Mouse (Mus musculus) adrenal gland, adult (tissue): ENCODE data around the gene Nr4a1.
A peak's percentile ranks its signal among the peaks of the same experiment; 100 is the strongest.

Source experiments
- DNase-seq, 2 experiments: peaks; one replicate each; pipeline ENCODE4 v3.0.0; 2022 to 2023; ENCODE audit warnings: low spot score in 1 of 2; ENCODE audit not compliant: inconsistent age in 2 of 2

Gene Nr4a1

DNA sequence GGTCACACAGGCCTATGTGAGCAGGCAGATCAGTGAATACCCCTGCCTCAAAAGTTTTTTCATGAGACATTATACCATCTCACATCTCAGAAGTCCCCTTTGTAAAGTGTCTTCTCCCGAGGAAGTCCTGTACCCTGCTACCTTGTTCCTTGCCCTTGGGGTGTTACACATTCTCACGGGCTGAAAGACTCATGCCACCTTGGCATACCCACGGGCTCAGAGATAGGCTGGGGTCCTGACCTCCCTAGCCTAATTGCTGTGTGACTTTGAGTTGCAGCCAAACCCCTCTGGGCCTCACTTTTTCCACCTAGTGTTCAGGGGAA lies 545 bp upstream of the Nr4a1 start:
- no peak for DNase-seq

DNA sequence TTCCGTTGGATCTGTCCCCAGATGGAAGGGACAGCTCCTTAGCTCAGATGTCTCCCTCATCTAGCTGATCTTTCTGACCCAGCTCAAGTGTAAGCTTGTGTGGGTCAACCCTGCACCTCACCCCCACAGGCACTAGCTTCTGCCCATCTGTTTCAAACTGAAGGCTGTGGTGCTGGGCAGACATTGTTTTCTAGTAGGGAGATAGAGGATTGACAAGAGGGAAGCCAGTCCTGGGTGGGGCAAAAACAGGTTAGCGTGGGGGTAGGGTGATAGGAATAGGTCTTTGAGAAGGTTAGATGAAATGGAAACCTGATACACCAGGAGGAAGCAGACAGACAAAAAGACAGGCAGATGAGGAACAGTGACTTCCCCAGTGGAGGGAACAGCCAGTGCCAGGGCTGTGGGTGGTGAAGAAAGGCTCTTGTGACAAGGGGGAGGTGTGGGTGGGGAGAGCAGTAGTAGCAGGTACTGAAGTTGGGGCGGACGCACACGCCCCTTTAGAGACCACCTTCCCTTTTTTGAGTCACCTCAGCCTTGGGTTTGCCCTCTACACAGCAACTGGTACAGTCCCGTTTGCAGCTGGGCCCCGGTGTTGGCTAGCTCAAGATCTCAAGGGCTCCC lies 1.9 kb downstream of the Nr4a1 start:
- DNase-seq, result peak; percentile 19 to 55

DNA sequence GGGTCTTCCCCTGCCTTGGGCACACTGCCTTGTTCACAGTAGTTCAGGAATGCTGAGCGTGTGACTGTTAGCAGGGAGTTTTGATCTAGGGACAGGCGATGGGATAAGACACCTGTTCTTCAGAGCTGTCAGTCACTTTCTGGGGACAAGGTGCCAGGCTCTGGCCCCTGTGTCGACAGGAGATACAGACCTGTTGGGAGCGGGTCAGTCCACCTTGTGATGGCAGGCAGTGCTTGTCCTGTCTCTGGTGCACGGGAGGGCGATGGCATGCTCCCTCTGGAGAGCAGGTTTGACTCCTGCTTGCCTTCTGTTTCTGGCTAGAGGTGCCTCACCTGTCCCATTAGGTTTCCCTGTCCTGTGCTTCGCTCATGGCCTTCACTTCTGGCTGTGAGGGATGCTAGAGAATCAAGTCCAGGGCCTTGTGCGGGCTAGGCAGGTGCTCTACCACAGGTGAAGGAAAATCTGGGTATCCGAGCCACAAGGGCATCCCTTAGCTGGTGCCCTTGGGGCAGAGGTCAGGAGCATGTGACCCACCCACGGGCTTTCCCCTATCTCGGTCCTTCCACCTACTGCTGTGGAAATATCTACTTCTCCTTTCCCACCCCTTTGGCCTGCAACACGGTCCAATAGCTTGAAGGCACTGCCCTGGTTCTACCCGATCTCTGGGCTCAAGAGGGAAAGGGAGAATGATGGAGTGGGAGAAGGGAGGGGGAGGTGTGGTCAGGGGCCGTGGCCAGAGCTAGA lies 2.6 kb downstream of the Nr4a1 start:
- DNase-seq, result peak; percentile 16 to 42

DNA sequence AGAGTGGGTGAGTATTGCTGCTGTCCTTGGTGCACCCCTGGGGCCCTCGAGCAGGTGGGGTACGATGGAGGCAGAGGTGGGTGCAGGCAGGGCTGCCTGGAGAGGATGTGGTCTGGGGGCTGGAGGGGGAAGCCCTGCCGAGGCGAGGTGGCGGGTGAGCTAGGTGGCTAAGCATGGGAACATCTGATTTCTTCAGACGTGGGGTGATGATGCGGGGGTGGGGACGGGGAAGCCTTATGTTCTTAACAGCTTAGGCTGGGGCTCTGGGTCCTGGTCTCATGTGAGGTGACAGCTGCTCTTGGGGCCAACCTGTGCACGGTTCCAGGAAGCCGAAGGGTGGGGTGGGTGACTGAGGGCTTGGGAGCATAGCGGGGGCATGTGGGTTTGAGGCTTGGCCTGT lies 4.4 kb downstream of the Nr4a1 start:
- no peak for DNase-seq

DNA sequence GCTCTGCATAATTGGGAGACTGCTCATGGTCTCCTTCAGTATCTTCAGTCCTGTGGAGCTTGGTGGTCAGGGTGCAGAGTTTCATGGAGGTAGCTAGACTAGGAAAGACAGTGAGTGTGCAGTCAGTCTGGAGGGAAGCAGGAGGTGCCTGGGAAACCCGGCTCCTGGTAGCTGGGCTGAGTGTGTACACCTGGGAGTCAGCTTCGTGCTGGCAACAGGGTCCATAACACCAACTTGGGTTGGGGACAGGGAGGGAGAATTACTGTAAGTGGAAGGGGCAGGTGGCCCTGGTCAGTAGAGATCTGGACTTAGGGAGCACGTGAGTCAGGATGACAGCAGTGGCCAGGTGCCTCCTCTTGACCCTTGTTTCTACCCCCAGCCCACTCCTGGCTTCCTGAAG lies 5.9 kb downstream of the Nr4a1 start:
- DNase-seq, result peak in 1 of 2 experiments; percentile 53

DNA sequence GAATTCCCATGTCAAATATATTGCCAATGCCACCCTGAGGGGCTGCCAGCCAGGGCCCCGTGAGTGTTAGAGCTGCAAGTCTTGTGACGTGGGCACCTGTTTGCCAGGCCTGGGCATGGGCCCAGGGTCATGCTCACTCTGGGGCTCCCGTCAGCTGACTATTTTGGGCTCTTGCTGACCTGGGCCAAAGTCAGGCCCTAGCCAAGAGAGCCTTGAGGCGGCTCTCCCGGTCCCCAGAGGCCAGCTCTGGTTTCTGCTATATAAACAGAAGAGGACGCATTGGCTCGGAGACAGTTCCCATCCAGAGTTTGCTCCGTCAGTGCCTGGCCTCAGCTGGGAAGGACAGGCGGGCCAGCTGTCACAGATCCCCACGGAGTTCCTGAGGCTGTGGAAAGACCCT lies 6.3 kb downstream of the Nr4a1 start:
- DNase-seq, result peak; percentile 61 to 83

DNA sequence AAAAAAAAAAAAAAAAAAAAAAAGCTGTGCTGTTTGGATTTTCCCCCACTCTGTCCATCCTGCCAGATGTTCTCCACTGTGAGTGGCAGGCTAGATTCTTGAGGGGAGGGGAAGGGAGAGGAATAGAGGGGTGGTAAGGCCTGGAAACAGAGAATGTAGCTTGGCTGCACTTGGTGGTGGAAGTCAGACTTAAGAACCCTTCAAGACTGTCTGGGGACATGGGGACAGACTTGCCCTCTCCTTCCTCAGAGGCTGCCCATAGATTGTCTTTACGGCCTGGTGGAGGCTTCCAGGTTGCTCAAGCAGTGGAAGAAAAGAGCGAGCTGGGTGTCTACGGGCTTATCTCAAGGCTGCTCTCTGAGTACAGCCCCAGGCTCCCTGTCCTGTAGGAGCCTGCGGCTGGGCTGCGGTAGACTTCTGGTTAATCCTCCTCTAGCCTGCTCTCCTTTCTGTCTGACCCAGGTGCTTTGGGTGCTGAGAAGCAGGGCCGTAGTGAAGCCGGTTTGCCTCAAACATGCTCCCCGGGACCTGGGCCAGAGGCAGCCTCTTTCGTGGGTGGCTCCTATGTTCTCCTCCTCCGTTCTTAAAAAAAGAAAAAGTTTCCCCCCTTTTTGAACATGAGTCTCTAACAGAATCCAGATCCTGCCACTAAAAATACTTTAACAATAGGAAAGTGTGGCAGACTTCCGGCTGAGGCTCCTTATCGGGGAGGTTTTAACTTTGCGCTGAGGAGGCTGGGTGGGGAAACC lies 7.0 kb downstream of the Nr4a1 start:
- peak; percentile 18 to 57 for DNase-seq

DNA sequence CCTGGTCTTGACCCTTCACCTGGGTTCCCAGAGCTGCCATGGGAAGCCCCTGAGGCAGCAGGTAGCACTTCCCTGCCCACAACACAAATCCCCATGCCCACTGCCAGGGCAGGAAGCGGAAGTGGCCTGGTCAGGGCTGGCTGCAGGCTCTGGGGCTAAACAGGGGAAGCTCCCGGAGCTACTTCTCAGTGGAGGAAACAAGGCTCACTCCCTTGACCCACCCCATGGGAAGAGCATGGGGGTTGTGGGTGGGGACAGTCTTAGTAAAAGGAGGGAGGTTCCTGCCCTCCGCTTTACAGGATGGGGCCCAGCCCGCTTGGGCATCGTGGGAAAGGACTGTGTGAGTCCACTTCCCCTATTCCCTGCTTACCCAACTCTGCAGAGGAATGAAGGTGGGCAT lies 8.4 kb downstream of the Nr4a1 start:
- DNase-seq, result peak in 1 of 2 experiments; percentile 52

DNA sequence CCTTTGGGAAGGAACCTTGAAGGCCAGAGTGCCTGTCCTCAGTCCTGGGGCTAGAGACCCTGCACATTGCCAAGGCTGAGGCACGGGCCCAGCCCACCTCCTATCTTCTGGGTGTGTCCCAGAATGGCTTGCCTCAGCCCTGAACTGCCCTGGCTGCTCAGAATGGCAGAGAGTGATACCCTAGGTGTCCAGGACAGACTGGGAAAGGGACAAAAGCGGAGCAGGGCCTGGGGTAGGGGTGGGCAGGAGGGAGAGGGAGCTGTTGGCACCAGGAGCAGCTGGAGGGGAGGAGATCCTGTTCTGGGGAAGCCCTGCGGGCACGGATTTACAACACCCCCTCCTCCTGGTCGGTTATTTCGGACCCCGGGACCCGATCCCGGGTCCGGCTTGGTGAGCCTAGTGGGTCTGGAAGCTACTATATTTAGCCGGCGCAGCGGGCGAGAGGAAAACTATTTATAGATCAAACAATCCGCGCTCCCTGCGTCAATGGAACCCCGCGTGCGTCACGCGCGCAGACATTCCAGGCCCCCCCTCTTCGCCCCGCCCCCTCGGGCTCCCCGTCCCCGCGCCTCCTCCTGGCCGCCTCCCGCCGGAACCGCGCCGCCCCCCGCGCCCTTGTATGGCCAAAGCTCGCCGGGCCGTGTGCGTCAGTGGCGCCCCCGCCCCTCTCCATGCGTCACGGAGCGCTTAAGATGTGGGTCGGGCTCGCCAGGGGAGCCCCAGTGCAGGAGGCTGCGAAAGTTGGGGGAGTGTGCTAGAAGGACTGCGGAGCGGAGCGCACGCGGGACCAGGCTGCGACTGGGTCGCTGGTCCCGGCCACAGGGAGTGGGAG lies 12.3 kb downstream of the Nr4a1 start:
- peak; percentile 98 to 99 for DNase-seq

DNA sequence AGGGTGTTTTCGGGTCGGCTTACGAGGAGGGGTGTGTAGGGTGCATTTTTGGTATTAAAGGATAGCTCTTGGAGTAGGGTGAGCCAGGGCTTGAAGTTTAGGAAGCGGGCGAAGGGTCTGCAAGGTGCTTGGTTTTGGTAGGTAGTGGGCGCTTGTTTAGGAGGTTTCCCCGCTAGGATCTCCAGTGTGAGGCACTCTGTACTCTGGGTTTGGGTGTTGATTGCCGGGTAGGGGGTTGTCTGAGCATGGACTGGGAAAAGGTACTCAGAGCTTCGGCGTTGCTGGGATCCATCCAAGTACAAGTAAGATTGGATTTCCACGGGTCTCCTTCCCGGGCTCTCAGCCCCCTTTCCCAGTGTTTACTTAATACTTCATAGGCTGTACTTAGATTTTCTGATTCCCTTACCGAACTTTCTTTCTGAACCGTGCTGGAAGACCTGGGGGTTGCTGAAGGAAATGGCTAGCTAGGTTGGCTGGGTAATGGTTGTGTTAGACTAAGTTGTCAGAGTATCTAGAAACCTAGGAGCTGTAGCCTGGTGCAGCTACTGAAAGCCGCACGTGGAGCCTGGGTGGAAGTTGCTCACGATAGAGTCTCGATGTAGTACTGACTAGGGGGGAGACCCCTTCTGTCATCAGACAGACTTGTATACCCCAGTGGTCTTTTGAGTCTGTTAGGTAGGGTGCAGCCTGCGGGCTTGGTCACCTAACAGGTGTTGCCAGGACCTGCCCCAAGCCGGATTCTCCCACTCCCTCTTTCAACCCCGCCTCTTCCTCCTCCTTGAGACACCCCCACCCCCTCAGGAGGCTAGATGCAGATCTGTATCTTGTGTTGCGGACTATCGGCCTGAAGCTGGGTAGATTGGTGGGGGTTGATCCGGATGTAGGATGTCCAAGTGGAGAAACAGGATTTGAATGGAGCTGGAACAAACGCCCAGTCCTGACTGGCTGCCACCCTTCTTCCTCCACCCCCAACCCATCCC lies 13.3 kb downstream of the Nr4a1 start:
- peak; percentile 61 to 83 for DNase-seq

DNA sequence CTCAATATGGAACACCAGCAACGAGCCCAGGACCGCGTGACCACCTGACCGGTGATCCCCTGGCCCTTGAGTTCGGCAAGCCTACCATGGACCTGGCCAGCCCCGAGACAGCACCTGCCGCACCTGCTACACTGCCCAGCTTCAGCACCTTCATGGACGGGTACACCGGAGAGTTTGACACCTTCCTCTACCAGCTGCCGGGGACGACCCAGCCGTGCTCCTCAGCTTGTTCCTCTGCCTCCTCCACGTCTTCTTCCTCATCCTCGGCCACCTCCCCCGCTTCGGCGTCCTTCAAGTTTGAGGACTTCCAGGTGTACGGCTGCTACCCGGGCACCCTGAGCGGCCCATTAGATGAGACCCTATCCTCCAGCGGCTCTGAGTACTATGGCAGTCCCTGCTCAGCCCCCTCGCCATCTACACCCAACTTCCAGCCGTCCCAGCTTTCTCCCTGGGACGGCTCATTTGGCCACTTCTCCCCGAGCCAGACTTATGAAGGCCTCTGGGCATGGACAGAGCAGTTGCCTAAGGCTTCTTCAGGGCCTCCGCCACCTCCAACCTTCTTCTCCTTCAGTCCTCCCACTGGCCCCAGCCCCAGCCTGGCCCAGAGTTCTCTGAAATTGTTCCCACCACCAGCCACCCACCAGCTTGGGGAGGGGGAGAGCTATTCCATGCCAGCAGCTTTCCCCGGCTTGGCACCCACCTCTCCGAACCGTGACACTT lies 16.2 kb downstream of the Nr4a1 start:
- DNase-seq, result peak; percentile 50 to 68

GRCm38 (mm10) chr15:101271107-101271506 lies 17.0 kb downstream of the Nr4a1 start:
- DNase-seq, result peak; percentile 53 to 57

DNA sequence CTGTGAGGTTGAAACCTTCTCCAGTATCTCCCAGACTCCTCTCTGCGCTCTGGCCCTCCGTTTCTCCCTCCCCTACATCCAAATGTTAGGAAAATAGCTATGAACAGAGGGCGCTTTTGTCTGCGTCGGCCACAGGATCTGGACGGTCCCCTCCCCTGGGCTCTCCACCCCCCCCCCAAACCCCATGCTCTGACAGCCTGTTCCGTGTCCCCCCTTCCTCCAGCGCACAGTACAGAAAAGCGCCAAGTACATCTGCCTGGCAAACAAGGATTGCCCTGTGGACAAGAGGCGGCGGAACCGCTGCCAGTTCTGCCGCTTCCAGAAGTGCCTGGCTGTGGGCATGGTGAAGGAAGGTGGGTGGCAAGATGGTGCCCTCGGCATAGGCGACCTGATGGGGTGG lies 17.4 kb downstream of the Nr4a1 start:
- DNase-seq, result peak in 1 of 2 experiments; percentile 27

GRCm38 (mm10) chr15:101274380-101274779 lies 20.3 kb downstream of the Nr4a1 start:
- peak in 1 of 2 experiments; percentile 61 for DNase-seq

DNA sequence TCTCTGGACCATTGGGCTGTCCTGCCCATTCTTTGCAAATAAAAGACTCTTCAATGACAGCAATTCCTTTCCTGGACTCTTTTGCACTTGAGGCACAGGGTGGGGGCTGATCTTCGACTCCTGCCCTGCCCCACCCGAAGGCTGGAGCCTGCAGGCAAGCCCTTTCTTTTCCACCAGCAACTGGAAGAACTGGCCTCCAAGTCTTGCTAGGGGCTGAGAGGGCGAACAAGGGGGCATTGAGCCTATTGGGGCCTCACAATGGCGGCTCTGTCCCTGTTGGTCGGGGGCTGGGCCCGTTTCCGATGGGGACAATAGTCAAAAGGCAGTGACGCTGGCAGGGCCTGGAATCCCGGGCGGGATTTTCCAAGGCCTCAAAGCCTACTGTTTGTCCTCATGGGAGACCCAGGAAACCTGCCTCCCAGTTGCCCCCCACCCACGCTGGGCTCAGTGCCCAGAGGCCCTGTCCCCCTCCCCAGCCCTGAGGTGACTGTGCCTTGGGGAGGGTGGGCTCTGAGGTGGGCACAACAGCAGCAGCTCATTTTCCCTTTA lies 23.4 kb downstream of the Nr4a1 start:
- peak; percentile 42 to 69 for DNase-seq

DNA sequence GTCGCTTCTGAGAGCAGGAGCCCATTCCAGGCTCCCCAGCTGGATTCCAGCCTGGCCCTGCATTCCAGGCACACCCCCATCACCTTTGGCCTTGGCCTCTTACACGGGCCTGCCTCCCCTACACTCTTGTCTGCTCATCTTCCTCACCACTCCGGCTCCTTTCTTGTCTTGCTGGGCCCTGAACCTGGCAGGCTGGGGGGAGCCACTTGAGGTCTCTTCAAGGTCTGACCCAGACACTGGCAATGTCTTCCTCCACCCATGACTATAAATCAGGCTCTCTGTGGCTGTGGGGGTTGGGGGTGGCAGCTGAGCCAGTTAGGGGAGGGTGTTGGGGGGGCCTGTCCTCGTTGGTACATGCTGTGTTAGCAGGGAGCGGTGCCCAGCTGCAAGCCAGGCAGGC lies 24.5 kb downstream of the Nr4a1 start:
- DNase-seq, result peak; percentile 79 to 82

DNA sequence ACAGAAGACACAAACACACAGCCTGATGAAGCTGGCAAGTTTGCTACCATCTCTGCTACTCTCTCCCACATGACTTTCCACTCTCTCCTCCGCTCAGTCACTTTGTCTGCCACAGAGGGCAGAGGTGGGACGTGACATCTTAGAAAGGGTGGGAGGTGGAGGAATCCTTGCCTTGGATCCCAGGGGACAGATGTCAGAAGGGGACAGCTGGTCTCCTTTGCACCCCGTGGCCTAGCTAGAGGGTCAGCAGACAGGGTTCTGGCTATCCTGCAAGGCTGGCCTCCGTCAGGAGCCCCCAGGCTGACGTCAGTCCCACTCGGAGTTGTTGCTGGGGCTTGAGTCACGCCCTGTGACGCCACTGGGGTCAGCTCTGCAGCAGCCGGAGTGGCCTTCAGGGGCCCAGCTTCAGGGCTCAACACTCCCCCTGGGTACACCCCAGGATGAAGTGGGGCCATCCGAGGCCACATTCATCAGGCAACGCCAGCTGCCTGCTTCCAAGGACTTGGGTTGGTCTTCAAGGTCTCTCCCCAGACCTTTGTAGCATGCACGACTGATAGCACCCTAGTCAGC lies 25.4 kb downstream of the Nr4a1 start:
- peak; percentile 97 for DNase-seq

DNA sequence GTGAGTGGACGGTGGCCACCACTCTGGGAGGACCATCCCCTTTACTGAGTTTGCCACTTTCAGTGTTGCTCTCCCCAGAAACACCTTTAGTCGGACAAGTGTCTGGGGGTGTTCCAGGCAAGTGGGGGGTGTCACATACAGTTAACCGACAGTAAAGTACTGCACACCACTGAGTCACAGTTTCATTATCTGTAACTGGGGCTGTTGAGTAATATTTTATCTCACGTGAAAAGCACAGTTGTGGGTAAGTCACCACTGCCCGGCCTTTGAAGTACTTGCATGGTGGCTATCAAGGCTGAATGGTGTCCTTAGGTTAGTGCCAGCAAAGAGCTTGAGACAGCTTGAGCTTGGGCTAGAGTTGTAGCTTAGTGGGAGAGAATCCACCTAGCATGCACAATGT lies 28.4 kb downstream of the Nr4a1 start:
- peak; percentile 80 to 92 for DNase-seq
